Mouse (Mus musculus) lung, postnatal 36 days (tissue): ENCODE measurements around the gene Lypd6b.

Experiments
- DNase-seq: peaks from one replicate; pipeline ENCODE4 v3.0.0; 2022; ENCODE audit warnings: mixed read lengths

Gene Lypd6b

GRCm38 (mm10) chr2:49957449-49957848 is 170.0 kb downstream of the Lypd6b start:
- DNase-seq = no peak

- DNase-seq = no peak
Observed at GRCm38 (mm10) chr2:49961991-49962390, 174.5 kb downstream of the Lypd6b start.

- DNase-seq = no peak
Observed at GRCm38 (mm10) chr2:49964899-49965298, 177.4 kb downstream of the Lypd6b start.

GRCm38 (mm10) chr2:49967748-49968147 is 180.3 kb downstream of the Lypd6b start:
- DNase-seq = no peak

- no peak for DNase-seq
Observed at GRCm38 (mm10) chr2:49970990-49971389, 183.5 kb downstream of the Lypd6b start.

- no peak for DNase-seq
Observed at GRCm38 (mm10) chr2:49978606-49979005, 191.1 kb downstream of the Lypd6b start.

GRCm38 (mm10) chr2:49979991-49980390 is 192.5 kb downstream of the Lypd6b start:
- no peak for DNase-seq

- DNase-seq = no peak
Observed at GRCm38 (mm10) chr2:49983021-49983420, 195.5 kb downstream of the Lypd6b start.

- no peak for DNase-seq
Observed at GRCm38 (mm10) chr2:49984780-49985179, 197.3 kb downstream of the Lypd6b start.

- DNase-seq = no peak
Observed at GRCm38 (mm10) chr2:49995841-49996240, 208.4 kb downstream of the Lypd6b start.

GRCm38 (mm10) chr2:49997216-49997615 is 209.7 kb downstream of the Lypd6b start:
- DNase-seq = no peak
